Mouse (Mus musculus) forebrain, embryonic 15.5 days (tissue): Measurements from ENCODE around the gene Cdk2ap2. TPM values are rescaled to one million over a fixed set of nuclear protein-coding genes. Genes with fewer than 3 reads are reported as not detected.

Source experiments
- ATAC-seq: fragments of 200-750 bp; cut with Nextera tagmentation; replicated peaks from 2 replicates; pipeline ENCODE4 v1.8.0; 2017; ENCODE audit warnings: mild to moderate bottlenecking, moderate TSS enrichment, moderate library complexity
- H3K27ac ChIP-seq: fragments of 300-500 bp; sonication (generic); replicated peaks from 2 replicates; pipeline ENCODE4 v1.5.1; 2015; ENCODE audit warnings: mild to moderate bottlenecking, inconsistent platforms
- H3K27me3 ChIP-seq: fragments of 300-500 bp; sonication (generic); 2 replicates; pipeline ENCODE4 v1.6.1; 2015; ENCODE audit warnings: inconsistent platforms
- H3K36me3 ChIP-seq: fragments of 300-500 bp; sonication (generic); 2 replicates; pipeline ENCODE4 v1.6.1; 2015; ENCODE audit warnings: mild to moderate bottlenecking, inconsistent platforms
- H3K4me1 ChIP-seq: fragments of 300-500 bp; sonication (generic); 2 replicates; pipeline ENCODE4 v1.6.1; 2015; ENCODE audit warnings: inconsistent platforms
- H3K4me2 ChIP-seq: fragments of 300-500 bp; sonication (generic); replicated peaks from 2 replicates; pipeline ENCODE4 v1.6.1; 2015; ENCODE audit warnings: mild to moderate bottlenecking, inconsistent platforms
- H3K4me3 ChIP-seq: fragments of 300-500 bp; sonication (generic); 2 replicates; pipeline ENCODE4 v1.5.1; 2015; ENCODE audit warnings: mild to moderate bottlenecking, inconsistent platforms
- H3K9ac ChIP-seq: fragments of 300-500 bp; sonication (generic); replicated peaks from 2 replicates; pipeline ENCODE4 v1.6.1; 2015; ENCODE audit warnings: mild to moderate bottlenecking, inconsistent platforms
- H3K9me3 ChIP-seq: fragments of 300-500 bp; sonication (generic); 2 replicates; pipeline ENCODE4 v1.6.1; 2016; ENCODE audit warnings: inconsistent platforms
- WGBS: fragments of 180-500 bp; shearing (Covaris S2); methylation state at CpG from one replicate; pipeline ENCODE4 v1.1.7; 2015; ENCODE audit warnings: mixed read lengths; 5-methylcytosine and 5-hydroxymethylcytosine counted together
- polyA plus RNA-seq: library from polyadenylated mRNA; unstranded; fragments of >200 nt; fragmentation: Nextera tagmentation; extraction: Ambion mirVana; gene quantifications from 2 replicates; pipeline ENCODE4 v1.2.1, GENCODE M21; 2015

The Cdk2ap2 gene
- polyA plus RNA-seq, 1 experiment from 2014 or later = 83.2 TPM

DNA sequence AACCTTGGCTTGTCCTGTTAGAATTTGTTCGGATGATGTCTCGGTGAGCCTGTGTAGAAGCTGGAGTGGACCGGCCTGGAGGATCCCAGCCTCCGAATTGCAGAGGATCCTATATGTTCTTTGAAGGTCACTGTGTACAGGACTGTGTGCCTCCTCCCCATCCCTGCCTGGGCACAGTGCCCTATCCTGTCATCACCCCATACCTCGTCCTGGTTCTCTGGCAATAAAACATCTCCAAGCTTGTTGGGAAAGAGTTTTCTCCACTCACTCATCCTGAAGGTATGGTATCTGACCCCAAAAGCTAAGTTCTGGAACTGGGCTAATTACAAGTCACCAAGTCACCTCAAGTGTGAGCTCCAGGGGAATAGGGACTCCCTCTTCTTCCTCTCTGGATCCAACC lies 9.9 kb upstream of the Cdk2ap2 start:
- Histone ChIP-seq H3K27ac (no peak overlapping the region), H3K4me1 (no peaks in the 10 kb centered on the region), H3K9ac (no peak overlapping the region), H3K9me3 (no peaks in the 10 kb centered on the region), H3K27me3 (no peaks in the 10 kb centered on the region), H3K4me2 (no peak overlapping the region), H3K4me3 (no peak overlapping the region), H3K36me3 (no peaks in the 10 kb centered on the region)
- 91% methylated on average over 5 of the region's 5 CpGs for WGBS
- ATAC-seq = no peak

GRCm38 (mm10) chr19:4088146-4088545 lies 8.8 kb upstream of the Cdk2ap2 start:
- no peak overlapping the region for H3K4me2 ChIP-seq
- H3K36me3 ChIP-seq = no peaks in the 10 kb centered on the region
- no peak for ATAC-seq
- no peaks in the 10 kb centered on the region for H3K27me3 ChIP-seq
- no peak overlapping the region for H3K27ac ChIP-seq
- no peaks in the 10 kb centered on the region for H3K9me3 ChIP-seq
- H3K4me3 ChIP-seq = no peak overlapping the region
- 65% methylated on average over 5 of the region's 5 CpGs for WGBS
- no peaks in the 10 kb centered on the region for H3K4me1 ChIP-seq
- no peak overlapping the region for H3K9ac ChIP-seq

DNA sequence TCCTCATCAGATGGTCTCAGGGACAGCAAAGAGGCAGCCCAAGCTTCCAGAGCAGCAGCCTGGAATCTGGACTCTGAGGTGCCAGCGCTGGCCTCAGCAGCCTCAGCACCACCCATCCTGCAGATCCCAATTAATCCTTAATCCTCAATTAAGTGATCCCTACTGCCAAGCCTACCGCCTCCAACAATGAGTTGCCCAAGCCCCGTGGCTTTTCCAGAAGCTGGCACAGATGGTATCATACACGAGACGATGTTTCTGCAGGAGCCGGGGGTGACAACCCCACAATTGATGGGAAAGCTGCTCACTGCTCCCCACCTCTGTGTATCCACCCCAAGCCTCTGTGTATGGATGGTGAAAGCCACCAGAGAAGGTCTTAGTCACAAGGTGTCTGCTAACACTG lies 7.9 kb upstream of the Cdk2ap2 start:
- no peak for ATAC-seq

DNA sequence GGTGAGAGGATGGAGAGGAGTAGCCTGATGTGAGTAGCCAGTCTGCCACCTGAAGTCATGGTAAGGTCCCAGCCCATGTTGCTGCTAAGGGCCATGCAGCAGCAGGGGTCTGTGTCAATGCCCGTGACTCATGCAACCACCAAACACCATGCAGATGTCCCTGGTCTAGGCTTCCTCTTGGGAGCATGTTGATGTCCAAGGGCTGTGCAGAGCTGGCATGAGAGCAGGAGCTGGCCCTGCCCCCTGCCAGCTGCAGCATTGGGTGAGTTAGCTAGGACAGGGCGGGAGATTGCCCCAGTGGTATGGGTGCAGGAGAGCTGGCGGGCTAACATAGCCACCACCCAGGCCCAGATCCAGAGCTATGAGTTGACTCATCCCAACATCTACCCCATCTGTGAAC lies 6.5 kb upstream of the Cdk2ap2 start:
- Histone ChIP-seq H3K27me3 (no peaks in the 10 kb centered on the region), H3K4me2 (no peak overlapping the region), H3K9me3 (no peaks in the 10 kb centered on the region), H3K9ac (no peak overlapping the region), H3K36me3 (no peaks in the 10 kb centered on the region), H3K27ac (no peak overlapping the region), H3K4me3 (no peak overlapping the region), H3K4me1 (no peaks in the 10 kb centered on the region)
- WGBS = 95% methylated on average over 3 of the region's 3 CpGs
- ATAC-seq = no peak

More for the DNA sequence above, 7.9 kb upstream of the Cdk2ap2 start:
- Histone ChIP-seq H3K4me2 (no peak overlapping the region), H3K9me3 (no peaks in the 10 kb centered on the region), H3K36me3 (no peaks in the 10 kb centered on the region), H3K4me3 (no peak overlapping the region), H3K27ac (no peak overlapping the region), H3K27me3 (no peaks in the 10 kb centered on the region), H3K9ac (no peak overlapping the region), H3K4me1 (no peaks in the 10 kb centered on the region)
- 33% methylated on average over 6 of the region's 6 CpGs for WGBS

- Histone ChIP-seq H3K27ac (no peak overlapping the region), H3K36me3 (no peaks in the 10 kb centered on the region), H3K9me3 (no peaks in the 10 kb centered on the region), H3K27me3 (no peaks in the 10 kb centered on the region), H3K4me2 (no peak overlapping the region), H3K4me1 (peaks cover 7% of the 10 kb centered on the region), H3K9ac (no peak overlapping the region), H3K4me3 (no peak overlapping the region)
- WGBS = 72% methylated on average over 2 of the region's 2 CpGs
- no peak for ATAC-seq
Measured at GRCm38 (mm10) chr19:4091383-4091782, 5.6 kb upstream of the Cdk2ap2 start.

GRCm38 (mm10) chr19:4092750-4093149 lies 4.2 kb upstream of the Cdk2ap2 start:
- Histone ChIP-seq H3K4me1 (peaks cover 14% of the 10 kb centered on the region), H3K4me3 (no peak overlapping the region), H3K27me3 (no peaks in the 10 kb centered on the region), H3K9ac (no peak overlapping the region), H3K4me2 (no peak overlapping the region), H3K9me3 (no peaks in the 10 kb centered on the region), H3K36me3 (no peaks in the 10 kb centered on the region), H3K27ac (no peak overlapping the region)
- ATAC-seq = no peak
- 89% methylated on average over 3 of the region's 3 CpGs for WGBS

DNA sequence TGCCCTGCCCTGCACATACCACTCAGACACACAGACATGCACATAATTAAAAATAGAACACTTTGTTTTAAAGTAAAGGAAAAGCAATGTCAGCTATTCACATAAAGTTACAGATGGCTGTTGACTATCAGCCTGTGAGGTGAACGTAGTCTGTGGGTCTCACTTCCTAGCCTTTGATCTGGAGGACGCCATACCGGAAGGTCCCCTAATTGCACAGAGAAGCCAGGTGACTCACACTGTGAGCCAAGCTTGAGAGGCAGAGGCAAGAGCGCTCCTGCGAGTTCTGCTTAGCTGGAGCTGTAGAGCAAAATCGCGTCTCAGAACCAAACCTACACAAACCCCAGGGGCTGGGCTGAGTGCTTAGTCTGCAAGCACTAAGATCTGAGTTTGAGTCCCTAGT lies 3.2 kb upstream of the Cdk2ap2 start:
- H3K9ac ChIP-seq = no peak overlapping the region
- no peak overlapping the region for H3K4me3 ChIP-seq
- H3K36me3 ChIP-seq = no peaks in the 10 kb centered on the region
- H3K4me1 ChIP-seq = peaks cover 18% of the 10 kb centered on the region
- H3K4me2 ChIP-seq = no peak overlapping the region
- H3K27me3 ChIP-seq = no peaks in the 10 kb centered on the region
- WGBS = 79% methylated on average over 7 of the region's 7 CpGs
- ATAC-seq = no peak
- no peaks in the 10 kb centered on the region for H3K9me3 ChIP-seq
- no peak overlapping the region for H3K27ac ChIP-seq

GRCm38 (mm10) chr19:4094348-4094747 lies 2.6 kb upstream of the Cdk2ap2 start:
- H3K9me3 ChIP-seq = no peaks in the 10 kb centered on the region
- no peak overlapping the region for H3K4me2 ChIP-seq
- no peaks in the 10 kb centered on the region for H3K27me3 ChIP-seq
- H3K27ac ChIP-seq = no peak overlapping the region
- 85% methylated on average over 3 of the region's 3 CpGs for WGBS
- no peak overlapping the region for H3K4me3 ChIP-seq
- peaks cover 21% of the 10 kb centered on the region for H3K4me1 ChIP-seq
- ATAC-seq = no peak
- H3K36me3 ChIP-seq = no peaks in the 10 kb centered on the region
- H3K9ac ChIP-seq = no peak overlapping the region

GRCm38 (mm10) chr19:4094774-4095303 lies 2.1 kb upstream of the Cdk2ap2 start:
- no peaks in the 10 kb centered on the region for H3K27me3 ChIP-seq
- no peaks in the 10 kb centered on the region for H3K36me3 ChIP-seq
- no peak overlapping the region for H3K27ac ChIP-seq
- ATAC-seq = no peak
- H3K4me3 ChIP-seq = no peak overlapping the region
- H3K9me3 ChIP-seq = no peaks in the 10 kb centered on the region
- WGBS = 83% methylated on average over 5 of the region's 5 CpGs
- H3K4me2 ChIP-seq = no peak overlapping the region
- H3K4me1 ChIP-seq = peaks cover 25% of the 10 kb centered on the region
- H3K9ac ChIP-seq = no peak overlapping the region

- peak overlapping the region; percentile 75; the same call in 1 of the 2 replicates for H3K4me2 ChIP-seq
- 0 out of 2 replicates have a peak overlapping the region, but pooled peaks have one; percentile 91 for H3K27ac ChIP-seq
- WGBS = 69% methylated on average over 3 of the region's 3 CpGs
- H3K9me3 ChIP-seq = no peaks in the 10 kb centered on the region
- H3K9ac ChIP-seq = 0 out of 2 replicates have a peak overlapping the region, but pooled peaks have one; percentile 61
- ATAC-seq = no peak
- no peaks in the 10 kb centered on the region for H3K27me3 ChIP-seq
- H3K4me1 ChIP-seq = peaks cover 35% of the 10 kb centered on the region
- no peak overlapping the region; the same call in 1 of the 2 replicates for H3K4me3 ChIP-seq
- no peaks in the 10 kb centered on the region for H3K36me3 ChIP-seq
Measured at GRCm38 (mm10) chr19:4095802-4096201, 1.2 kb upstream of the Cdk2ap2 start.

- Histone ChIP-seq H3K9ac (peak overlapping the region; percentile 44), H3K27me3 (no peaks in the 10 kb centered on the region), H3K27ac (peak overlapping the region; percentile 75), H3K9me3 (no peaks in the 10 kb centered on the region), H3K36me3 (no peaks in the 10 kb centered on the region), H3K4me3 (peak overlapping the region; percentile 66), H3K4me1 (peaks cover 50% of the 10 kb centered on the region), H3K4me2 (peak overlapping the region; percentile 75)
- WGBS = 1% methylated on average over 21 of the region's 21 CpGs
- peak; percentile 12 for ATAC-seq
Measured at GRCm38 (mm10) chr19:4097441-4097825, 451 bp downstream of the Cdk2ap2 start.

GRCm38 (mm10) chr19:4098426-4098825 lies 1.4 kb downstream of the Cdk2ap2 start:
- H3K36me3 ChIP-seq = no peaks in the 10 kb centered on the region
- 89% methylated on average over 13 of the region's 13 CpGs for WGBS
- H3K9ac ChIP-seq = no peak overlapping the region
- no peaks in the 10 kb centered on the region for H3K9me3 ChIP-seq
- H3K4me2 ChIP-seq = no peak overlapping the region
- H3K27ac ChIP-seq = no peak overlapping the region
- H3K4me1 ChIP-seq = peaks cover 50% of the 10 kb centered on the region
- ATAC-seq = no peak
- no peaks in the 10 kb centered on the region for H3K27me3 ChIP-seq
- H3K4me3 ChIP-seq = no peak overlapping the region; the same call in 1 of the 2 replicates

GRCm38 (mm10) chr19:4099056-4099455 lies 2.1 kb downstream of the Cdk2ap2 start:
- Histone ChIP-seq H3K9me3 (no peaks in the 10 kb centered on the region), H3K27ac (no peak overlapping the region; the same call in 1 of the 2 replicates), H3K4me3 (no peak overlapping the region), H3K4me2 (0 out of 2 replicates have a peak overlapping the region, but pooled peaks have one; percentile 3), H3K36me3 (no peaks in the 10 kb centered on the region), H3K27me3 (no peaks in the 10 kb centered on the region), H3K4me1 (peaks cover 50% of the 10 kb centered on the region), H3K9ac (no peak overlapping the region)
- 9% methylated on average over 9 of the region's 9 CpGs for WGBS
- no peak for ATAC-seq
